Mouse (Mus musculus): Measurements from ENCODE around the gene Spock3.
"Not testable (repeated sequence)": the region's sequence is repeated elsewhere in the genome, so short reads cannot be mapped to it uniquely, and the experiment has no call there.

Spock3 gene

DNA sequence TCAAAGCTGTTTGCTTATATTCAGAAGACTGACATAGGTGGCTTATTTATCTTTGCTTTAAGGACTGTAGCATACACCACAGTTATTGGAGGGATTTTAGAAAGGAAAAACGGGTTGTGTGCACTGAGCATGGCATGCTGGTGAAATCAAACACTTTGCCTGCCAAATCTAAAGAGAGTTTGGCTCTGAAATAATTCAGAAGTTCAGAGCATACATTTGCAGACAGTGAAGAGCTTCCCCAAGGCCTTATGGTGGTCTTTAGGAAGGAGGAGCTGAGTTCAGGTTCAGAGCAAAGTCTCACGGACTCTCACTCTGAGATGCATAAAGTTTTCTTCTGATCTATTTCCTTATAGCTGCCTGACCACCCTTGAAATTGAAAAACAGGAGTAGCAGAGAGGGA lies at the start of gene Spock3:
TSS of gene Spock3 (plus strand) at position 301 of the 400 bp plus-strand sequence.
- no peak for DNase-seq (ENCODE audit: low read depth, low spot score)

DNA sequence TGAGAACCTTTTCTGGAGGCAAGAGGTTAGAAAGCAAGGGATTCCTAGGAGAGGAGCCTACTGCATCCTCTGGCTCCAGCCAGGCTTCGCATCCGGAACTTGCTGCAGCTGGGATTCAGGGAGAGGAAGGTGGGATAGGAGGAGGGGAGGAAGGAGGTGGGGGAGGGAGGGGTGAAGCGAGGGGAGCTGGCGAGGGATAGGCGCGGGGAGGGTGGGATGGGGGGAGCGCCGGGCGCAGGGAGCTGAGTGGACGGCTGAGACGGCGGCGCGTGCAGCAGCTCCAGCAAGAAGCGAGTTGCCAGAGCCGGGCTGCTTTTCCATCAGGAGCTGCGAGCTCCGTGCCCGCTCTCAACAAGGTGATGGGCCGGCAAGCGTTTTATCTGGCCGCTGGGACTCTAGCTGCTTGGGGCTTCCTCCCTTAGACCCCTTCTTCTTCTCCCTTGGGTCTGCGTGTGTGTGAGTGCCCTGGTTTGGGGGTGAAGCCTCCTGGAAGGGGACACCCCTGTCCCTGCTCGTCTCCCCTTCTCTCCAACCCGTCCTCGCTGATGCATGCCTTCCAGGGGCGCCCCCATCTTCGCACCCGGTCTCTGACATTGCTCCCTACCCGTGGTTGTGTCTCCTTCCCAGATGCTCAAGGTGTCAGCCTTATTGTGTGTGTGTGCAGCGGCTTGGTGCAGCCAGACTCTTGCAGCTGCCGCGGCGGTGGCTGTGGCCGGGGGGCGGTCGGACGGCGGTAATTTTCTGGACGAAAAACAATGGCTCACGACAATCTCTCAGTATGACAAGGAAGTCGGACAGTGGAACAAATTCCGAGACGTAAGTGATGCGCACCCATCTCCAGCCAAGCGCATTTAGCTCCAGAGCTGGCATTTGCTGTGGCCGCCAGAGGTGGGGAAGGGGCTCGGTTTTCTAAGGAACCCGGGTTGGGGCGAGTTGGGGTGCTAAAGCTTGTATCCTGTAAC lies 645 bp downstream of the Spock3 start:
- peak; percentile 44 for DNase-seq (ENCODE audit: low read depth, low spot score)

DNA sequence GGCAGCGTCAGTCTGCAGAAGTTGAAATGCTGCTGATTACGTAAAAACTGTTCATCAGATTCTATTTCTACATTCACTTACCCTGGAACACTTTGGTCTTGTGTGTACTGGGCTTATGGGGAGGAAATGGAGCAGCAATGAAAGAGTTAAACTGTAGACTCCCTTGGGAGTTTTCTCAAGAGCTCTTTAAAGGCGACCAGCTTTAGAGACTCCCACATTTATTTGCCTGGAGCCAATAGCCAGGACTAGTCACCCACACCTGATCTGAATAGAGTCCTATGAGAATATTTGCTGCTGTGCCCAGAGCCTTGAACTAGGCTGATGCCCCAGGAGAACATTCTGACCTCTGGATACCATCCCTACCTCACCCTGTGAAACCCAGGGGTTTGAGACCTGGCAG lies 1.7 kb downstream of the Spock3 start:
- peak; percentile 5 for DNase-seq (ENCODE audit: low read depth, low spot score)

DNA sequence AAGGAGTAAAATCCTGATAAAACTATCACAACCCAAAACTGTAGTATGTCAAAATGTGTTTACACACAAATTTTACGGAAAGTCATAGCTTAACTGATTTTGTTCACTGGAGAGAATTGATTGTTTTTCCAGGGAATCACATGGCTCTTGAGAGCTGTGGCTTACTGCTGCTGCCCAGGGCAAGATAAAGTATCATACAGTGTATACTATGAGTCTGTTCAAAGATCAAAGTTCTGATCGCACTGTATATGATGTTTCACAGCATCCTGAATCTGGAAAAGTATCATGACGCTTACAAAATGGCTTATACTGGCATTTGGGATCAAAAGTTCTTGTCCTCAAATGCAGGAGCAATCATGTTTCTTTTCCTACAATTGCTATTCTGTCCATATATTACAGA lies 11.8 kb downstream of the Spock3 start:
- DNase-seq (ENCODE audit: low read depth, low spot score): no peak

DNA sequence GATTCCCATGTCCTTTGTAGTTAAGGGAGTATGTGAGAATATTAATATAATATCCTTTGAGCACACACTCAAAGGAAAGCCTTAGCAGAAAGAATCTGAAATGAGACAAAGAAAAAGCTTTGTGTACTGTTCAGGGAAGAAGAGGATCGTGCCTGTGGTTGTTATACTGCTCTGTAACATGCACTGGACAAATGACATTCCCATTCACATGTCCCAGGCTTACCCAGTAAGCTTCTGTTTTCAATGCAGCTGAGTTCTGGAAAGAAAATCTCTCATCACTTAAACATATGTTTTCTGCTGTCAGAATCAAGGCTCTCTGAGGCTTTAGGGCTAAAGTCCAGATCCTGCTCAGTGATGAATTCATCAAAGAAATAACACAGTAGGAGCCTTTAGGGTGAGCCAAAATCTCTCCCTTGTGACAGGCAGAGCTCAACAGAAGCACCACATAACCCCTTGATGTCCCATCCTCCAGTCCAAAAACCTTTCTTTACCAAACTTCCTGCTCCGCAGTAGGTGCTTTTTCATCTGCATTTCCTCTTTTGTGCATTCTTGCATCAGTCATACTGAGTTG lies 19.1 kb downstream of the Spock3 start:
- no peak for DNase-seq (ENCODE audit: low read depth, low spot score)

DNA sequence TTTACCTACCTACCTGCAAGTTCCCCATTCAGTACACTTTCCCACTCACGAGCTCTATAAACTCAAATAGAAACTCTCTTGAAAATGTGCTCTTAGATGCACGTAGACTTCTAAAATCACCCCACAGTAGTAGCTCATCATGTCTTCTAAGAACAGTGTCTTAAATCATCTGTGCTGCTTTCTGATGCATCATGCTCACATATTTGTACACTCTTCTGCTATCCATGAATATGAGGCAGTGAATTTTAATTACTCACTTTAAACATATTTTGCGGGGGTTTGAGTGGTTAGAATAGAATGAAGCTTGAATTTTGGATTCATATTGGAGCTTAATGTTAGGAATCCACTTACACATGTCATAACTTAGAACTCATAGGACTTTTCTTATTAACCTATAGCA lies 138.2 kb downstream of the Spock3 start:
- DNase-seq (ENCODE audit: low read depth, low spot score): no peak

DNA sequence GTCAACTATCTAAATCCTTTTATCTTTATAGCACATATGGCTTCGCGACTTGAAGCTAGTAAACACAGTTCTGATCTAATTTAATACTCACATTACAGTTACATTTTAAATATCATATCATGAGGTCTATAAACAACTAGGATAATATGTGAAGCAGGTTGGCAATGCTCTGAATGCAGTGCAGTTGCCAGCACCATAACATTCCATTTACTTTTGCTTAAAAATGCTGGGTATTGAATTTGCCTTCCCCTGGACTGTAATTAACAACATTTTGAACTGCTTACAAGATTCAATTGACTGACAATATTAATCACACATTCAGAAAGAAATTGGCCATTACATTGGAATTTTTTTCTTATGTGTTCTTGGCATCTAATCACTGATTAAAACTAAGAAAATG lies 147.4 kb downstream of the Spock3 start:
- no peak for DNase-seq (ENCODE audit: low read depth, low spot score)

DNA sequence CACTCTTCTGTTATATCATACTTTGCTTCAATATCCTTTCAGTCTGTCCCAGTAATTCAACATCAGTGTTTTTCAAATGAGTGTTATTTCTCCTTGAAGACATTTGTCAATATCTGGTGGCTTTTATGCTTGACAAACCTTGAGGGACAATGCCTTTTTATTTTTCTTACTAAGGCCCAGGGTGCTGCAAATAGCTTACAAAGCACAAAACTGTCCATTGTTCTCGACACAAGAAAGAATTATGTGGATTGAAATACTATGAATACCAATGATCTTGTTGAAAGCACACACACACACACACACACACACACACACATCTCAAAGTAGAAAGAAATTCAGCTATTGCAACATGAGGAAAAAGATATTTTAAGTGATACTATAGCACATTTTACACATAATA lies 159.0 kb downstream of the Spock3 start:
- no peak for DNase-seq (ENCODE audit: low read depth, low spot score)

DNA sequence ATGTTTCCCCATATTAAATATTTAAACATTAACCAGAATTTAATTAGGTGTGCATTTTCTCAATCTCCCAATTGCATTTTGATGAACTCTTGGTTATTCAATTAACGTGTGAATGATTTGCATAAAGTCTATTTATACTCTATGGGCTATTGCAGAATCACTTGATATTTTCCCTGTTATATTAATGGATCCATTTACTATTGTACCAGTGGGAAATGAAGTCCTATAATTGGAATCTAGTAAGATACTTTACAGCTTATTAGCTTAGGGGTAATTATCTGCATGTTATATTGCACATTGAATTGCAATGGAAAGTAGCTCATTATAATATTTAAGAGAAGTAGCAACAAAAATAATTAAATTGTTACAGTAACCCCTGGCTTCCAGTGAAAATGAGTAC lies 162.1 kb downstream of the Spock3 start:
- no peak for DNase-seq (ENCODE audit: low read depth, low spot score)

DNA sequence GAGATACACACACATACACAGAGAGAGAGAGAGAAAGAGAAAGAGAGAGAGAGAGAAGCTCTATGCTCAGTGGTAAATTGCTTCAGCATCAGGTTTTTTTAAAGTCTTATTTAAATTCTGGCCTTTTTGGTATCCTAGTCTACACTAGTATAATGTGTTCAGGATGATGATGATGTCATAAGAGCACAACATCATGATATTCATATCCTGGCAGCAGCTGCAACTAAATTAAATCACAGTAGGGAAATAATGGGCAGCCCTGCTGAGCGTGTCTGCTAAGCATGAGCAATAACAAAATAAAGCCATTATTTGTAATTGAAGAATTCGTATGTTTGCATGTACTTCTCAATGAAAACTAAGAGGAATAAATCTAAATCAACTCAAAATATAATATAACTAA lies 169.7 kb downstream of the Spock3 start:
- DNase-seq (ENCODE audit: low read depth, low spot score): no peak

DNA sequence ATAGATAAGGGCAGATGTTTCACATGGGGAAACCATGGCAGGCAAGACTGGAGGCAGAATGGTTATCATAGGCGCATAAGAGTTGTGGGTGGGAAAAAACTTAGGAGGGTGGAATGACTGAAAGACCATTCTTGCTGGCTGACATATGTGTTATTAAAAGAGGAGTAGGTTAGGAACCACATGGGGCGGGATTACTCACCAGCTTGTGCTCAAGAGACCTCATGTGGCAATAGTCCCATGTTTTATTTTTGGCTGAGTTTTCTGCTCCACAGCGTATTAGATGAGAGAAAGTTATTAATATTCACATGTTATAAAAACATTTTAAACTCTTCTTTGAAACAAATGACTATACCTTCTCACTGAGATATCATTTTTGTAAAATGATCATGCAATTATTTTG lies 184.6 kb downstream of the Spock3 start:
- no peak for DNase-seq (ENCODE audit: low read depth, low spot score)

DNA sequence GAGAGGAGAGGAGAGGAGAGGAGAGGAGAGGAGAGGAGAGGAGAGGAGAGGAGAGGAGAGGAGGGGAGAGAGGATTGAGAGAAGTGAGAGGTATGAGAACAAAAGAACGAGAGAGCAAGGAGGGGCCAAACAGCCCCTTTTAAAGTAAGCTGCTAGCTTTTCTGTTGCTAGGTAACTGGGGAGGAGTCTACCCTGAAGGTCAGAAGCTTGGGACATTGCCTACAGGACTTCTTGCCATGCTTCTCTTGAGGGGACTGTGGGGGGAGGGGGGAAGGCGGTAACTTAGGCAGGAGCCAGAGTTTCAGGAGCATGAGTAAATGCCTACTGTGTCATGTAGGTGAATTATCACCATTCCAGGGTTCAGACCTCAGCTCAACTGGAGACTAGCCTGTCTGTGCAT lies 213.1 kb downstream of the Spock3 start:
- DNase-seq (ENCODE audit: low read depth, low spot score): not testable (repeated sequence)

DNA sequence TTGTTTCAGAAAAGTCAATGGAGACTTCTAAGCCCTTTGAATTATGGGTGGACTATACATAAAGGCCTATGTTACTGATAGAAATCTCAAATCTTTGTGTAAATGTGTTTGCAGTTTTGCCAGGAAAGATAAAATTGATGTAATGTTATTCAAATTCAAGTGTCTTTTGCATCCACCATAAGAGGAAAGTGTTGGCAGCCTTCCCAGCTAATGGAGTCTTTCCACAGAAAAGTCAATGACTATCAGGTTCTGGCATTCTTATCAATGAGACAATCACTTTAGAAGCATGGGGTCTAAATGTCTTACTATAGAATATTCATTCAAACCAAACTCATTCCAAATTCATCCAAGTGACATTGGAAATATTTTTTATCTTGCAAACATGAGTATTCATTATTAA lies 214.5 kb downstream of the Spock3 start:
- DNase-seq (ENCODE audit: low read depth, low spot score): no peak

DNA sequence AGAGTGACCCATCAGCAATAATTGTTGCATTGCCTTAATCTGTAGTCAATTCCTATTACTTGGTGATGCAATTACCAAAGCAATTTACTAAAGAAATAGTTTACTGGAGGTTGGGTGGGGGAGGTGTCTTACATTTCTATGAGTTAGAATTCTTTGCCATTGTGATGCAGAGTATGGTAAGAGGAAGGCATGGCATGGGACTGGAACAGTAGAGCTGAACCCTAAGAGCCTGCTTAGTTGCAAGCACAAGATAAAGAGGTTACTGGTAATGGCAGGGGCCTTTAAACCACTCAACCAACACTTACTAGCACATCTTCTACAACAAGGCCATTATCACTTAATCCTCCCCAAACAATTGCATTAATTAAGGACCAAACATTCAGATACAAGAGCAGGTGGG lies 219.1 kb downstream of the Spock3 start:
- DNase-seq (ENCODE audit: low read depth, low spot score): no peak

DNA sequence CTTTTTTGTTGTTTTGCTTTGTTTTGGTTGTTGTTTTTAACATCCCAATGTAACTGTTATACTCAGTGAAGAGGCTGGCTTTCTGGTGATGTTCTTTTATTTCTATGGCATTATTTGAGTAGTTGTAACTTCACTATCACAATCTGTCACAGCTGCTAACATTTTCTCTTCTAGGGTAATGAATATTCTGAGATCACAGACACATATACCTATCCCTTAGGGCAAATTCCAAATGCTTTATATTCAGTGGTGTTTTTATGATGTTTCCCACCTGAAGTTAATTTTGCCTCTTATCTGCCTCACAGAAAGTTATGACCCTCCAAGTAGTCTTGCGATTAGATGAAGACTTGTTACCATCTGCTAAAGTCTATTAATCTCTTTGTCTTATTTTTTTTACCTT lies 230.5 kb downstream of the Spock3 start:
- no peak for DNase-seq (ENCODE audit: low read depth, low spot score)

DNA sequence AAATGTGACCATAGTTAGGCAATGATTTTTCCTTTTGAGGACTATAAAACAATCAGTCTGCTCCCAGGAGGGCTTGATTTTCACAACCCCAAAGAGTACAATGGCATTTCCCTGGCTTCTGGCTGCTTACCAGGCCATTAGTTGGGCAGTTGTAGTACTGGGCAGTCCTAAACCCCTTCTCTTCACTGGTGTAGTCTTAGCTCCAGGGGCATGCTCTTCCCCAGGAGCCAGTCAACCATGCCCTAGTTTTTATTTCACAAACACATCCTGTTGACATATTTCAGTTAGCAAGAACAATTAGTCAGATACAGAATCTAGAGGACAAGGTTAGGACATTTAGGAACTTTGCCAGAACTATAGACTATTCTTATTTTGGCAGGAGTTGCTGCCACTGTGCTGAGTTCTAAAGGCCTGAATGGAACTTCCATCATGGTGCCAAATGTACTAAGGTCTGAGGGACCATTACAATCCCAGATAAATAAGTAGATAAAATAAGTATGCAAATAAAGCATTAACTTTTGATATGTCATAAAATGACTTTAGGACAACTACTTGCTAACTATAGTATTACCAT lies 308.1 kb downstream of the Spock3 start:
- no peak for DNase-seq (ENCODE audit: low read depth, low spot score)

DNA sequence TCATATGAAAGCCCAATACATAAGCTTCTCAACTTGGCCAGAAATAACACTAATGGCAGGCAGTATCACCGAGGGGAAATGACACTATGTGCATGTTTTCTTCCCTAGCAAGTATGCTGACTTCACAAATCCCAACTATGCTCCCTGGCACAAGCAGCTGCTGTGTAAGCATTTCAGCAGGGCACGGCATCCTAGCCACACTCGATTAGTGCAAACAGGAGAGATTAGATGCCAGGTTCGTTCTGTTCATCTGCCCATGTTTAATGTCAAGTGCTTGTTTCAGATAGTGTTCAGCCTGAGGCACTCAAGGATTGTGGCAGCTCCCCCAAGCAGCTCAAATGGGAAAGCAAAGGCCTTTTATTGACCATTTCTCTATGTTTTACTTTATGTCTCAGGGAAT lies 311.7 kb downstream of the Spock3 start:
- DNase-seq (ENCODE audit: low read depth, low spot score): no peak

DNA sequence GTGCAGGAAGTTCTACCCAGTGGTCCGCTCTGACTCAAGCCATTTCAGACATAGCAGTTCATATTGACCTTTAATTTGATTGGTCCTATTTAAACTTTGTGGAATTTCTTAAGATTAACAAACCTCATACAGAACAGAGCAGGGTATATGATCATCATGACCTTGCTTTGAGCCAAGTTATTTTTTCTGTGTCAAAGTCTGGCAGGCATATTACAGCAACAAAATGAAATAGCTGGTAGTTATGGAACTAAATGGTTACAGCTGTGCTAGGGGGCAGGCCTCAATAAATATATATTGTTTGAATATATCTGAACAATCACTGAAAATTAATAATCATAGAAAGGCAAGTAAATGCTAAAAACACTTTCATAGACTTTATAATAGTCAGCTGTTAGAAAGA lies 384.6 kb downstream of the Spock3 start:
- DNase-seq (ENCODE audit: low read depth, low spot score): no peak

DNA sequence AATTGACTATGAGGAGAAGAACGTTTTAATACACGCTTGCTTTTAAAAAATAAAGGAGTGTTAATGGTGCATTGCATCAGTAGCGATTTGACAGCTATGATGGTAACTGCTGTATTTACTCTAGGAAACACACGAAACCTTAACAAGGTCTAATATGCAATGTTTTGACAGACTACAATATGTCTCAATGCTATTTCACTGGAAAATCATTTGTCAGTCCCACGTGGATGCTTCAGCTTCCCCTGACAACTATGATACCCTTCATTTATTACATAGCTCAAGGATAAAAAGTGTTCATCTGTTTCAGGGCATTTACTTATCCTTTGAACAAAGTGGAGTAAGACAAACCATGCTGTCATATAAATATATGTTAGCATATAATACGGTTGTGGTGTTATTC lies 417.8 kb downstream of the Spock3 start:
- no peak for DNase-seq (ENCODE audit: low read depth, low spot score)

DNA sequence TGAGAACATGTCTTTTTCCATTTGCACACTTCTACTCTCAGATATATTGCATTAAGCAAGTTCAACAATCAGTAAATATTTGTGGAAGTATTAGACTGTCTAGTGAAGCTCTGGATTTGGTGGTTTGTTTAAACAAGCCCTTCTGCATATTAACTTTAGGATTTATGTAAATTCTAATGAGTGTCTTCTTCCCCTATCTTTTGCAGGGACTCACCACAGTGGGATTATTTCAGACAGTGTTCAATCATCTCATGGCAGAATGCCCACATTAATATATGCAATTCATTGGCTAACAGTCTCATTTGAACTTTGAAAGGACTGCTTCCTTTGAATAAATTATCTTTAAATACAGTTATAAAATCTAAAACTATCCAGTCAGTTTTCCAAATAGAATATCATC lies 446.9 kb downstream of the Spock3 start:
- DNase-seq (ENCODE audit: low read depth, low spot score): no peak

Measured in embryo, embryonic 11.5 days (tissue).